Comparison of ENCODE assay signal across 22 mouse cellular contexts in genomic region chr2:28917156-28917517, GRCm38 (mm10). TPM values are rescaled to one million over a fixed set of nuclear protein-coding genes. Genes with fewer than 3 reads are reported as not detected.
A peak's percentile ranks its signal among the peaks of the same experiment; 100 is the strongest.
DNase-seq lines count a peak whose midpoint lies in the region; ATAC-seq lines count a peak whose summit lies in the region.
"Had no signal": no experiment of that assay in that cellular context is flagged by ENCODE, and none has a peak within 500 bp of the region (broad histone marks: within the 10 kb centered on the region; RNA-seq: fewer than 3 reads in every experiment).

No protein-coding gene starts in this region.

- WGBS in forebrain, embryonic 10.5 days, result 2% methylated on average over 11 of the region's 11 CpGs
- WGBS in forebrain, embryonic 13.5 days, result 3% methylated on average over 8 of the region's 11 CpGs
- WGBS in hindbrain, embryonic 11.5 days, result 3% methylated on average over 11 of the region's 11 CpGs
- 9% methylated on average over 11 of the region's 11 CpGs for WGBS in hindbrain, embryonic 16.5 days
- WGBS in midbrain, embryonic 15.5 days, result 7% methylated on average over 11 of the region's 11 CpGs

- peaks cover 34% of the 10 kb centered on the region for H3K4me1 ChIP-seq in forebrain, embryonic 10.5 days
- peaks cover 16% of the 10 kb centered on the region for H3K4me1 ChIP-seq in forebrain, embryonic 13.5 days
- H3K4me1 ChIP-seq in hindbrain, embryonic 11.5 days (replicated peaks; ENCODE audit: control insufficient read depth, insufficient read depth, low read length), result peaks cover 15% of the 10 kb centered on the region
- peaks cover 4% of the 10 kb centered on the region for H3K4me1 ChIP-seq in hindbrain, embryonic 16.5 days (ENCODE audit: control insufficient read depth, insufficient read depth, low read depth, low read length)
- peaks cover 5% of the 10 kb centered on the region for H3K4me1 ChIP-seq in midbrain, embryonic 15.5 days

- H3K27ac ChIP-seq in forebrain, embryonic 10.5 days, result no peak overlapping the region
- no peak overlapping the region for H3K27ac ChIP-seq in forebrain, embryonic 13.5 days
- H3K27ac ChIP-seq in hindbrain, embryonic 11.5 days (ENCODE audit: low read depth, low read length), result no peak overlapping the region
- H3K27ac ChIP-seq in hindbrain, embryonic 16.5 days (ENCODE audit: low read depth, low read length), result peak overlapping the region; percentile 66
- peak overlapping the region; percentile 79 for H3K27ac ChIP-seq in midbrain, embryonic 15.5 days
- H3K27ac ChIP-seq: embryonic facial prominence, embryonic 15.5 days; gastrocnemius, adult 2 months; heart, adult 2 months; limb, embryonic 12.5 days; liver, embryonic 15.5 days had no signal

- no peak overlapping the region for H3K4me2 ChIP-seq in forebrain, embryonic 13.5 days
- peak overlapping the region; percentile 42 for H3K4me2 ChIP-seq in hindbrain, embryonic 11.5 days (replicated peaks; ENCODE audit: low read depth, low read length)
- peak overlapping the region; percentile 47 for H3K4me2 ChIP-seq in hindbrain, embryonic 16.5 days (ENCODE audit: low read length)
- H3K4me2 ChIP-seq in midbrain, embryonic 15.5 days, result peak overlapping the region; percentile 43

- H3K27me3 ChIP-seq in forebrain, embryonic 10.5 days (ENCODE audit: poor library complexity, severe bottlenecking), result peaks cover 100% of the 10 kb centered on the region
- peaks cover 99% of the 10 kb centered on the region for H3K27me3 ChIP-seq in forebrain, embryonic 13.5 days
- peaks cover 90% of the 10 kb centered on the region for H3K27me3 ChIP-seq in hindbrain, embryonic 11.5 days (ENCODE audit: control insufficient read depth, insufficient read depth, low read length)
- peaks cover 65% of the 10 kb centered on the region for H3K27me3 ChIP-seq in hindbrain, embryonic 16.5 days (replicated peaks; ENCODE audit: control insufficient read depth, insufficient read depth, low read length)
- peaks cover 60% of the 10 kb centered on the region for H3K27me3 ChIP-seq in midbrain, embryonic 15.5 days (replicated peaks)

- H3K9ac ChIP-seq in forebrain, embryonic 13.5 days, result no peak overlapping the region
- H3K9ac ChIP-seq in hindbrain, embryonic 11.5 days (ENCODE audit: low read depth, low read length), result peak overlapping the region; percentile 43; the same call in 1 of the 2 replicates
- peak overlapping the region; percentile 48; the same call in 1 of the 2 replicates for H3K9ac ChIP-seq in hindbrain, embryonic 16.5 days (ENCODE audit: low read depth, low read length)
- 0 out of 2 replicates have a peak overlapping the region, but pooled peaks have one; percentile 24 for H3K9ac ChIP-seq in midbrain, embryonic 15.5 days
- H3K9ac ChIP-seq: embryonic facial prominence, embryonic 15.5 days; limb, embryonic 12.5 days; liver, embryonic 15.5 days had no signal

- H3K36me3 ChIP-seq in forebrain, embryonic 10.5 days (replicated peaks), result no peaks in the 10 kb centered on the region
- H3K36me3 ChIP-seq in forebrain, embryonic 13.5 days (ENCODE audit: poor library complexity, severe bottlenecking), result no peaks in the 10 kb centered on the region
- H3K36me3 ChIP-seq in hindbrain, embryonic 11.5 days (ENCODE audit: control insufficient read depth, insufficient read depth, low read length), result no peaks in the 10 kb centered on the region
- H3K36me3 ChIP-seq in hindbrain, embryonic 16.5 days (ENCODE audit: control insufficient read depth, insufficient read depth, low read length), result no peaks in the 10 kb centered on the region
- no peaks in the 10 kb centered on the region for H3K36me3 ChIP-seq in midbrain, embryonic 15.5 days (replicated peaks)
- H3K36me3 ChIP-seq: embryonic facial prominence, embryonic 15.5 days; G1E; limb, embryonic 12.5 days; liver, embryonic 15.5 days had no signal

- peak; percentile 48 for DNase-seq in forebrain, embryonic 10.5 days (ENCODE audit: extremely low spot score, low spot score)
- DNase-seq in hindbrain, embryonic 11.5 days (ENCODE audit: low spot score), result peak; percentile 57
- DNase-seq in gastrocnemius, adult 18-20 months (ENCODE audit: low spot score), result no peak
- no peak for DNase-seq in heart, adult 18-20 months
- no peak for DNase-seq in thymus, adult 18-20 months
- DNase-seq: kidney, adult 9 months; layer of hippocampus, postnatal 36 days; lung, postnatal 14 days; right cerebral cortex, postnatal 25 days had no signal

- H3K9me3 ChIP-seq in forebrain, embryonic 10.5 days, result no peaks in the 10 kb centered on the region
- H3K9me3 ChIP-seq in forebrain, embryonic 13.5 days (replicated peaks), result no peaks in the 10 kb centered on the region
- H3K9me3 ChIP-seq in hindbrain, embryonic 11.5 days (ENCODE audit: control insufficient read depth, low read length), result no peaks in the 10 kb centered on the region
- no peaks in the 10 kb centered on the region for H3K9me3 ChIP-seq in hindbrain, embryonic 16.5 days (ENCODE audit: control insufficient read depth, low read length)
- H3K9me3 ChIP-seq in midbrain, embryonic 15.5 days, result no peaks in the 10 kb centered on the region
- H3K9me3 ChIP-seq: embryonic facial prominence, embryonic 15.5 days; limb, embryonic 12.5 days; liver, embryonic 15.5 days had no signal

- 0 out of 2 replicates have a peak overlapping the region, but pooled peaks have one; percentile 37 for H3K4me3 ChIP-seq in forebrain, embryonic 10.5 days
- H3K4me3 ChIP-seq in forebrain, embryonic 13.5 days, result no peak overlapping the region
- peak overlapping the region; percentile 27 for H3K4me3 ChIP-seq in hindbrain, embryonic 11.5 days (ENCODE audit: low read depth, low read length)
- peak overlapping the region; percentile 35; the same call in 1 of the 2 replicates for H3K4me3 ChIP-seq in hindbrain, embryonic 16.5 days (ENCODE audit: low read length)
- H3K4me3 ChIP-seq in midbrain, embryonic 15.5 days, result peak overlapping the region; percentile 35
- H3K4me3 ChIP-seq: limb, embryonic 12.5 days had no signal

- ATAC-seq in forebrain, embryonic 13.5 days, result no peak
- no peak for ATAC-seq in hindbrain, embryonic 11.5 days (ENCODE audit: low FRiP score)
- no peak for ATAC-seq in hindbrain, embryonic 16.5 days
- ATAC-seq in midbrain, embryonic 15.5 days (replicated peaks), result no peak
- ATAC-seq: forebrain, embryonic 14.5 days; inflammation-experienced regulatory T-cells, adult 6 months had no signal

RNA-seq across cellular contexts. Expression of gene Barhl1, which starts 0.7 kb away (rescaled TPM):
- polyA plus RNA-seq in forebrain, embryonic 10.5 days (2016; fragmentation: Nextera tagmentation; extraction: Ambion mirVana), result 0.17 and 0.74 TPM in 2 replicates
- 1.3 and 4.4 TPM in 2 replicates for polyA plus RNA-seq in forebrain, embryonic 13.5 days (2015; fragmentation: Nextera tagmentation; extraction: Ambion mirVana)
- polyA plus RNA-seq in hindbrain, embryonic 11.5 days (2014; fragmentation: Nextera tagmentation; extraction: Ambion mirVana), result 9.4 and 9.9 TPM in 2 replicates
- 27.3 and 29.3 TPM in 2 replicates for polyA plus RNA-seq in hindbrain, embryonic 16.5 days (2015; fragmentation: Nextera tagmentation; extraction: Ambion mirVana)
- 53.5 and 77.8 TPM in 2 replicates for polyA plus RNA-seq in midbrain, embryonic 15.5 days (2015; fragmentation: Nextera tagmentation; extraction: Ambion mirVana)
- total RNA-seq in gastrocnemius, adult 18-20 months (2021), result not detected
- total RNA-seq in heart, adult 18-20 months (2021), result not detected
- total RNA-seq: gastrocnemius, adult 2 months; heart, adult 2 months; layer of hippocampus, postnatal 36 days had no signal
- polyA plus RNA-seq: embryonic facial prominence, embryonic 15.5 days; heart, adult 2 months; heart, embryonic 16.5 days; inflammation-experienced regulatory T-cells, adult 6 months; limb, embryonic 12.5 days; liver, embryonic 15.5 days; thymus, postnatal 0 days had no signal

Comparison
In these comparisons a context has a peak if more than half of its experiments do, and no peak if none do; other contexts are left out.
1. H3K27ac ChIP-seq: peak in hindbrain, embryonic 16.5 days (single experiment) and midbrain, embryonic 15.5 days (single experiment); none in forebrain, embryonic 10.5 days (single experiment), forebrain, embryonic 13.5 days (single experiment) and hindbrain, embryonic 11.5 days (single experiment).
2. DNase-seq: peak in forebrain, embryonic 10.5 days (single experiment) and hindbrain, embryonic 11.5 days (single experiment); none in gastrocnemius, adult 18-20 months (single experiment), heart, adult 18-20 months (0 of 2) and thymus, adult 18-20 months (0 of 2).